Mouse (Mus musculus): ENCODE data around the gene Amz1.
A peak's percentile ranks its signal among the peaks of the same experiment; 100 is the strongest.

Amz1 gene

DNA sequence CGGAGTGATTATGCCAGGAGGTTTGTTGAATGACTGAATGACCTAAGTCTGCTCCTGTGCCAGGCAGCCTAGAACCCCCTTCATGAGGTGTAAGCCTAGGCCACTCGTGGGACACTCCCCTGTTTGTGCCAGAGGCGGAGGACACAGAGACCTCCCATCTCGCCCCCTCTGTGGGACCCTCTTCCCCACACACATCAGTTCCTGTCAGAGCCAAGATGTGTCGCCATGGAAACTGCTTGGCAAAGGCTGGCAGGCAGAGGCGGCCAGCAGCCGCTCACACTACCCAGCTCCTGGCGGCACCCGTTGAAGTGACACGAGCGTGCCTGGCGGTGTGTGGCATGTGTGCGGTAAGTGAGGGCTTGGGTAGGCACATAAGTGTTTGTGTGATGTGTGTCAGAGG, at the start of gene Amz1:
Gene Amz1 (plus strand): TSS at position 306 of the 400 bp plus-strand sequence.
- DNase-seq (ENCODE audit: low read depth, low spot score), result no peak

DNA sequence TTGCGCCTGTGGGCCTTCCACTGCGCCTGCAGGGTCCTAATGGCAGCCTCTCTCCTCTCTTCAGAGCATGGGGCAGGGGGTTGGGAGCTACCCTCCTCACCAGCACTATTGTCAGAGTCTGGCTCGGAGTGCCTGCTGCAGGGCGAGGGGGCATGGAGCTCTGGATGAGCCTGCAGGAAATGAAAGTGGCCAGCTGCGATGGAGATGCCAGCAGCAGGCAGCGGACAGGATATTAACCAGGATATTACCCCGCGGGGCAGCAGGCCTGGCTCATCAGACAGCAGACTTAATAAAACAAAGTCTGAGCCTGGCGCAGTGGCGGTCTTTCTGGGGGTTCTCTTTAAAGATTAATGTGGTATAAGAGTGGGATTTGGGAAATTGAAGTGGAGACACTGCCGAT, 48.8 kb upstream of the Amz1 start:
- DNase-seq (ENCODE audit: low read depth, low spot score), result no peak

GRCm38 (mm10) chr5:140675640-140676039, 48.3 kb upstream of the Amz1 start:
- DNase-seq (ENCODE audit: low read depth, low spot score), result no peak

DNA sequence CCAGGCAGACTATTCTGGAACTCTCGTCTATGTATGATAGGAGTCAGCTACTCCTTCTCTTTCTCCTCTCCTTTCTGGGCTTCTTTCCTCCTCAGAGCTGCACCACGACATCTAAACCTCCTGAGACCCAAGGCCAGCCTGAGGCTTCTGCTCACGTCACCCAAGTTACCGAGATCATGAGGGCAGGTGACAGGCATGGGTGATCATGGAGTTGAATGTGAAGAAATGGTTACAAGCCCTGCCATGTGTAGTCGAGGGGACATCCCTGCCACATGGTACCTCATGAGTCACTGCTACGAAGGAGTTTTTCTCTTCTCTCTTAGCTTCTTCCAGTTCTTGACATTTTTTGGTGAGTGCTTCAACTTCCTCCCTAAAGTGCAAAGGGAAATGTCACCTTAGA, 46.8 kb upstream of the Amz1 start:
- no peak for DNase-seq (ENCODE audit: low read depth, low spot score)

GRCm38 (mm10) chr5:140680051-140680450, 43.9 kb upstream of the Amz1 start:
- no peak for DNase-seq (ENCODE audit: low read depth, low spot score)

GRCm38 (mm10) chr5:140680950-140681349, 43.0 kb upstream of the Amz1 start:
- no peak for DNase-seq (ENCODE audit: low read depth, low spot score)

DNA sequence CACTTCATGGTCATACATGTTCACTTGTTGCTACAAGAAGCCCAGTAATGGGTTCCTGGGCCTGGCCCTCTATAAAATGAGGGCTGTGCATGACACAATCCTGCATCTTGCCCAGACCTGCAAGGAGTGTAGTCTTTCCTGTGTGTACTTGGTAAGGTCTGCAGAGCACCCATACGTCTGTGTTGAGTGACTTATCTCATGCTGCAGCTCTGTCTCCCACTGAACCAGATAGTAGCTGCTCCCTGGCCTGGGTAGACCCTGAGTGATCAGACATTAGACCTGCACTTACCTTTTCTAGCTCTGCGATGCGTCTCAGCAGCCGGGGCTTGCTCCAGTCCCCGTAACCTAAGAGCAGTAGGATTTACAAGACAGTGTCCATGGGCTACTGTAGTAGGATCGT, 41.8 kb upstream of the Amz1 start:
- no peak for DNase-seq (ENCODE audit: low read depth, low spot score)

- no peak for DNase-seq (ENCODE audit: low read depth, low spot score)
Observed at GRCm38 (mm10) chr5:140684343-140685148, 39.4 kb upstream of the Amz1 start.

DNA sequence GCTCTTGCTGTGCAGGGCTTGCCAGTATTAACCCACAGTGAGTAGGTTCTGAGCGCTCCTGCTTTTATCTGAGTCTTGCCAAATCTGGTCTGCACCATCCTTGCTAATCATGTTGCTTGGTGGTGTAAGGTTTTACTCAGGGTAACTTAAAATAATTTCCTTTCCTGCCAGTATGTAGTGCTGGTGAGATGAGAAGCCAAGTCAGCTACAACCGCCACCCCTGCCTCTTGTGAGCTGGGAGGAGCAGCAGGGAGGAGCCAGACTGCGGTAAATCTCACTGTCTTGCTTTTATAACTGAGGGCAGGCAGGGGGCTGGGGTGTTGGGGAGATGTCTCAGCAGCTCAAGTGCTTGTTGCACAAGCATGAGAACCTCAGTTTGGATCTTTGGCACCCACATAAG, 35.5 kb upstream of the Amz1 start:
- no peak for DNase-seq (ENCODE audit: low read depth, low spot score)

DNA sequence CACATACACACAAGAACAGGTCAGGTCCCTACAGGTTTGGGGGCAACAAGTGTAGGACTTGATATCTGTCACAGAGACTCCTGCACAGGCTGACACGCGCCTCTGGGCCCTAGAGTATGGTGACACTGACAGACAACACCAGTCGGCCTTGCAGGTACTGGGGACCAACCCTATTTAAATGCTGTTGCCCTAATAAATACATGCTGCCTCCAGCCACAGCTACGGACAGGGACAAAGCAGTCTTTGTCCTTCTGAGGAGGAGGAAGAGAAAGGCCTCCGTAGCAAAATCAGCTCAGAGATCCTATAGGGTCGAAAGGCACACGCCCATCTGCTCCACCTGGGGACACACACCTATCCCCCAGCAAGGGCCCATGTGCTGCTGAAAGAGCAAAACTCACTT, 27.9 kb upstream of the Amz1 start:
- DNase-seq (ENCODE audit: low read depth, low spot score), result no peak

- no peak for DNase-seq (ENCODE audit: low read depth, low spot score)
Observed at GRCm38 (mm10) chr5:140699776-140700175, 24.2 kb upstream of the Amz1 start.

DNA sequence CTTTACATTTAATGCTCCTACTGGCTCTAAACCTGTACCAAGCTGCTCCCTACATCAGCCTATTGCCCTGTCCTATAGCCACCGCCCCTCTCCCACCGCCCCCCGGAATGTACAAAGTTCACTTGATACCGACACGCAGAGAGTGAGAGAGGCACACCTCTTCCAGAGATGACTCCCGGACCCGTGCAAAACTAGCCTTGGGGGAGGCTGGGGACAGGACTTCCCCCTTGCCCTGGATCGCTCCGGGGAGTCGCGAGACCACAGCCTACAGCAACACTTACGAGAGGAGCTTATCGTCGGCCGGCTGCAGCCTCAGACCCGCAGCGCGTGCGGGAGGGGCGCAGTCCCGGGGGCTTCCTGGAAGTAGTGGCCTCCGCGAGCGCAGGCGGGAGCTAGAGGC, 22.3 kb upstream of the Amz1 start:
- DNase-seq (ENCODE audit: low read depth, low spot score), result peak; percentile 31

- DNase-seq (ENCODE audit: low read depth, low spot score), result peak; percentile 86
Observed at GRCm38 (mm10) chr5:140702103-140702513, 21.8 kb upstream of the Amz1 start, which contains the start of gene Iqce. Iqce (minus strand) TSS chr5:140702378.

DNA sequence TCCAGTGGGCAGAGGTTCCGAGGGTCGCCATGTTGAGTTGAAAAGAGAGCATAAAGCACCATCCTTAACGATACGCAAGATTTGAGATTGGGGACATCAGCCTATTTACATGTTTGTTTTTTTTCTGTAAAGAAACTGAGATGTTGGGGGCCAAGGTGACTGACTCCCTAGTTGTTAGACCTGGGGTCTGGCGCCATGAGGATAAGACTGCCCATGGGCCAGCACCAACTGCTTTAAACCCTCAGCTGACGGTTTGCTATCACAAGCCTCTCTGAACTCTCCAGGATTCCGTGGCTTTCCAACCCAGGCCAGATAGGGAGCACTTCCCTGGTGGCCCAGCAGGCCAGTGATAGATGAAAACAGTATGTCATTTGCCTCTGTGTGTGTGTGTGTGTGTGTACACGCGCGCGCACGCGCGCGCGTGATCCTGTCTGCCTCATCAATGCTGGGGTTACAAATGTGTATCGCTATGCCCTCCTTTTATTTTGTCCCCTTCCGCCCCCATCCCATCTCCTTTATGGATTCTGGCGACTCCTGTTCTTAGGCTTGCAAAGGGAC, 21.2 kb upstream of the Amz1 start:
- DNase-seq (ENCODE audit: low read depth, low spot score), result no peak

GRCm38 (mm10) chr5:140703480-140704377, 20.2 kb upstream of the Amz1 start:
- no peak for DNase-seq (ENCODE audit: low read depth, low spot score)

DNA sequence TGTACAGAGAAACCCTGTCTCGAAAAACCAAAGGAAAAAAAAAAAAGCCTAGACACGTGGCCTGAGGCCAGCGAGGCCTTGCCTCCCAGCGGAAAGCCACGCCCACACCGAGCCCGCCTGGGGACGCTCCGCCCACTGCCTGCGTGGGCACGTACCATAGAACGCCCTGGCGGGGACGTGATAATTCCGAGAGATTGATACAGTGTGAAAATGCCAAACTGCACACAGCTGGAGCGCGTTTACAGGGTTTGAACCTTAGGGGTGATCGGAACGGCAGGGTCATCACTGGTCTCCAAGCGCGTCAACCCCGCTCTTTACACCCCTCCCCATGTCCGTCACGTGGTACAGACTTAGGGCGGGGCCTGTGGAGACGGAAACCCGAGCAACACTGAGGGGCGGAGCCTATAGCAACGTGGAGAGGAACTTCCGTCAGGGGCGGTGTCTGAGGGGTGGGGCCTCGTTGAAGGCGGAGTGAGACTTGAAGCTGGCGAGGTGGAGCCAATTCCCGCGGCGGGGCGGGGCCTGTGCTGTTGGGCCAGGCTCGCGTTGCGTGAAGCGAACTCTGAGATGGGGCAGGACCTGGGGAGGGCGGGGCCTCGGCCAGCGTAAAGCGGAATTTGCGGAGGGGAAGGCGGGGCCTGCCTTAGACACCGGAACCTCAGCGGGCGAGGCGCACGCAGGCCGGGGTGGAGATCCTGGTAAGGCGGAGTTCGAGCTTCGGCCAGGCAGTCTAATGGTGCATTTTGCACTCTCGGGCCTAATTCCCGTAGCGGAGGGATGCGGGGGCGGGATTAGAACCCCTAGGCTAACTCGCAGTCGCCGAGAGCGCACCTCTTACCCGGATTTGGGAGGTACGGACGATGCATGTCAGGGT, 19.3 kb upstream of the Amz1 start, which contains the start of gene Brat1:
Gene Brat1 (plus strand): TSS at position 634 of the 874 bp plus-strand sequence.
- DNase-seq (ENCODE audit: low read depth, low spot score), result peak; percentile 100

DNA sequence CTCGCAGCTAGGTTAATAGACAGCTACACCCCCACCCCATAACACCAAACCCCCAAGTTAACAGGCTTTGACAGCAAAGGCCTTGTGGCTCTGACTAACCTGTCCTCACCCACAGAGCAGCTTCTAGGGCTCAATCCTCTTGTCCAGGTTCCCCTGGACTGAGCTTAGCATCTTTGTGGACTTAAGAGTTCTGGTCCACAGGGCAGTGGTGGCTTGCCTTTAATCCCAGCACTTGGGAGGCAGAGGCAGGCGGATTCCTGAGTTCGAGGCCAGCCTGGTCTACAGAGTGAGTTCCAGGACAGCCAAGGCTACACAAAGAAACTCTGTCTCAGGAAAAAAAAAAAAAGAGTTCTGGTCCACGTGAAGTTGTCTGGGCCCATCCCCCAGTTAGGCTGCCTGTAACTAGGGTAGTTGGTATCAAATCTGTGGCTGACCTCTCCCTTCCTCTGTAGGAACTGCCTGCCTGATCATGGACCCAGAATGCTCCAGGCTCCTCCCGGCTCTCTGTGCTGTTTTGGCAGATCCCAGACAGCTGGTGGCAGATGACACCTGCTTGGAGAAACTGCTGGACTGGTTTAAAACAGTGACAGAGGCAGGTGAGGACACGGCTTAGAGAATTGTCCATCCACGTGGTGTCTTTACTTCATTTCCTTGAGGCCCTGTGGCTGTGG, 18.3 kb upstream of the Amz1 start:
- no peak for DNase-seq (ENCODE audit: low read depth, low spot score)

DNA sequence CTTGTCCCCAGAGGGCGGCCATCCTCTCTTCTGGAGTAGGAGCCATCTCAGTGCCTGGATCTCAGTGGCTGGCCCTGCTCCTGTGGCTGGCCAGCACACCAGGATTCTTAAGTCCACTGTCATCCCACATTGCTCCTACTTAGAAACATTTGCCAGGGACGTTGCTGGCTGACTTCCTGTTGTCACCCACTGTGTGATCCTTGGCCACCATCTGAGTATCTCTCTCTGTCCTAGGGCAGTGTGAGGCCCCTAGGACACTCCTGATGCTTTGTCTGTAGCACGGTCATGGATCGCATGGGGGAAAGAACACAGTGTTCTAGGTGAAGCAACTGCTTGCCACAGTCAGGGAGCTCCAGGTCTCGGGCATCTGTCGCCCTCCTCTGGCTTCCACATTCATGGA, 13.6 kb upstream of the Amz1 start:
- DNase-seq (ENCODE audit: low read depth, low spot score), result no peak

GRCm38 (mm10) chr5:140711040-140711439, 12.9 kb upstream of the Amz1 start:
- no peak for DNase-seq (ENCODE audit: low read depth, low spot score)

DNA sequence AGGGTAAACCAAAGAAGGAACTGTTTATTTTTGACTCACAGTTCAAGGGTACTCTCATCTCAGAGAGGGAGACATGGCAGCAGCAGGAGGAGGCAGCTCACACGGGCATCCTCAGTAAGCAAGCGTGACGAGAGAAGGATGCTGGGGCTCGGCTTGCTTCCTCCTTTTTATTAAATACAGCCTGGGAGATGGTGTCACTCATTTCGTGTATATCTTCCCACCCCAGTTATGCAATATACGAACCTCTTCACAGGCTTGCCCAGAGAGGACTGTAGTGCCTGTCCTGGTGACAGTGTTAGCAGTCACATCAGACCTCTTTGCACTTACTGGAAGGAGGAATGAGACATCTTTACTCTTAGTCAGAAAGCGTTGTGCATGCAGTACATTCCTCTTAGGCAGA, 3.2 kb upstream of the Amz1 start:
- DNase-seq (ENCODE audit: low read depth, low spot score), result no peak

GRCm38 (mm10) chr5:140722121-140722520, 1.8 kb upstream of the Amz1 start:
- DNase-seq (ENCODE audit: low read depth, low spot score), result no peak

All from embryo, embryonic 11.5 days (tissue).